Mouse (Mus musculus): Measurements from ENCODE around the gene Tmem260. TPM values are rescaled to one million over a fixed set of nuclear protein-coding genes. Genes with fewer than 3 reads are reported as not detected.

Tmem260 gene
- polyA plus RNA-seq, 1 experiment = 25.9 TPM

GRCm38 (mm10) chr14:48545166-48545565 lies 99.2 kb downstream of the Tmem260 start:
- no peak for TF ChIP-seq CTCF (IDR thresholded peaks at IDR 0.05; ENCODE audit: borderline replicate concordance, insufficient read depth, low read length)
- Histone ChIP-seq H3K4me1 (ENCODE audit: control insufficient read depth, insufficient read depth, low read length) (no peaks in the 10 kb centered on the region), H3K4me3 (ENCODE audit: insufficient read depth, low read length) (no peak overlapping the region), H3K27ac (ENCODE audit: insufficient read depth, low read length) (no peak overlapping the region)

- H3K27ac ChIP-seq (ENCODE audit: insufficient read depth, low read length) = no peak overlapping the region
- H3K4me3 ChIP-seq (ENCODE audit: insufficient read depth, low read length) = no peak overlapping the region
- TF ChIP-seq POLR2A (IDR thresholded peaks at IDR 0.05; ENCODE audit: low read depth, low read length) (no peak), CTCF (IDR thresholded peaks at IDR 0.05; ENCODE audit: borderline replicate concordance, insufficient read depth, low read length) (no peak)
- no peaks in the 10 kb centered on the region for H3K4me1 ChIP-seq (ENCODE audit: control insufficient read depth, insufficient read depth, low read length)
These were observed 100.1 kb downstream of the Tmem260 start for GRCm38 (mm10) chr14:48546009-48546408.

GRCm38 (mm10) chr14:48549703-48550102 lies 103.8 kb downstream of the Tmem260 start:
- no peaks in the 10 kb centered on the region for H3K4me1 ChIP-seq (ENCODE audit: control insufficient read depth, insufficient read depth, low read length)
- H3K4me3 ChIP-seq (ENCODE audit: insufficient read depth, low read length) = no peak overlapping the region
- H3K27ac ChIP-seq (ENCODE audit: insufficient read depth, low read length) = no peak overlapping the region
- TF ChIP-seq POLR2A (IDR thresholded peaks at IDR 0.05; ENCODE audit: low read depth, low read length) (no peak), CTCF (IDR thresholded peaks at IDR 0.05; ENCODE audit: borderline replicate concordance, insufficient read depth, low read length) (no peak)

GRCm38 (mm10) chr14:48553216-48553615 lies 107.3 kb downstream of the Tmem260 start:
- TF ChIP-seq CTCF (IDR thresholded peaks at IDR 0.05; ENCODE audit: borderline replicate concordance, insufficient read depth, low read length) (no peak), POLR2A (IDR thresholded peaks at IDR 0.05; ENCODE audit: low read depth, low read length) (no peak)
- Histone ChIP-seq H3K4me1 (ENCODE audit: control insufficient read depth, insufficient read depth, low read length) (no peaks in the 10 kb centered on the region), H3K4me3 (ENCODE audit: insufficient read depth, low read length) (no peak overlapping the region), H3K27ac (ENCODE audit: insufficient read depth, low read length) (no peak overlapping the region)

GRCm38 (mm10) chr14:48553754-48554153 lies 107.8 kb downstream of the Tmem260 start:
- TF ChIP-seq CTCF (IDR thresholded peaks at IDR 0.05; ENCODE audit: borderline replicate concordance, insufficient read depth, low read length) = no peak
- no peak for TF ChIP-seq POLR2A (IDR thresholded peaks at IDR 0.05; ENCODE audit: low read depth, low read length)
- H3K4me3 ChIP-seq (ENCODE audit: insufficient read depth, low read length) = no peak overlapping the region

GRCm38 (mm10) chr14:48558975-48559374 lies 113.1 kb downstream of the Tmem260 start:
- no peak overlapping the region for H3K27ac ChIP-seq (ENCODE audit: insufficient read depth, low read length)
- TF ChIP-seq CTCF (IDR thresholded peaks at IDR 0.05; ENCODE audit: borderline replicate concordance, insufficient read depth, low read length) (no peak), POLR2A (IDR thresholded peaks at IDR 0.05; ENCODE audit: low read depth, low read length) (no peak)
- no peaks in the 10 kb centered on the region for H3K4me1 ChIP-seq (ENCODE audit: control insufficient read depth, insufficient read depth, low read length)
- no peak overlapping the region for H3K4me3 ChIP-seq (ENCODE audit: insufficient read depth, low read length)

More at GRCm38 (mm10) chr14:48553754-48554153, 107.8 kb downstream of the Tmem260 start:
- no peak overlapping the region for H3K27ac ChIP-seq (ENCODE audit: insufficient read depth, low read length)
- no peaks in the 10 kb centered on the region for H3K4me1 ChIP-seq (ENCODE audit: control insufficient read depth, insufficient read depth, low read length)

GRCm38 (mm10) chr14:48559736-48560135 lies 113.8 kb downstream of the Tmem260 start:
- TF ChIP-seq POLR2A (IDR thresholded peaks at IDR 0.05; ENCODE audit: low read depth, low read length) (no peak), CTCF (IDR thresholded peaks at IDR 0.05; ENCODE audit: borderline replicate concordance, insufficient read depth, low read length) (no peak)
- no peak overlapping the region for H3K27ac ChIP-seq (ENCODE audit: insufficient read depth, low read length)
- no peak overlapping the region for H3K4me3 ChIP-seq (ENCODE audit: insufficient read depth, low read length)
- H3K4me1 ChIP-seq (ENCODE audit: control insufficient read depth, insufficient read depth, low read length) = no peaks in the 10 kb centered on the region

GRCm38 (mm10) chr14:48566596-48566995 lies 120.7 kb downstream of the Tmem260 start:
- Histone ChIP-seq H3K4me1 (ENCODE audit: control insufficient read depth, insufficient read depth, low read length) (no peaks in the 10 kb centered on the region), H3K4me3 (ENCODE audit: insufficient read depth, low read length) (no peak overlapping the region), H3K27ac (ENCODE audit: insufficient read depth, low read length) (no peak overlapping the region)
- no peak for TF ChIP-seq CTCF (IDR thresholded peaks at IDR 0.05; ENCODE audit: borderline replicate concordance, insufficient read depth, low read length)
- TF ChIP-seq POLR2A (IDR thresholded peaks at IDR 0.05; ENCODE audit: low read depth, low read length) = no peak

Other genes starting within 250 kb of the Tmem260 start
- gene Otx2, start 227.7 kb downstream of the Tmem260 start, polyA plus RNA-seq (2011; ENCODE audit: insufficient read length, low read depth, missing spikeins) = not detected in 2 replicates

Measured in embryonic fibroblast, embryonic 13.5 days (primary cell).